Mouse (Mus musculus): ENCODE measurements around the gene Myrf. TPM values are rescaled to one million over a fixed set of nuclear protein-coding genes. Genes with fewer than 3 reads are reported as not detected.

Myrf gene
- total and polyA plus RNA-seq, 2 experiments from 2014 or later: 2.0 to 5.9 TPM

DNA sequence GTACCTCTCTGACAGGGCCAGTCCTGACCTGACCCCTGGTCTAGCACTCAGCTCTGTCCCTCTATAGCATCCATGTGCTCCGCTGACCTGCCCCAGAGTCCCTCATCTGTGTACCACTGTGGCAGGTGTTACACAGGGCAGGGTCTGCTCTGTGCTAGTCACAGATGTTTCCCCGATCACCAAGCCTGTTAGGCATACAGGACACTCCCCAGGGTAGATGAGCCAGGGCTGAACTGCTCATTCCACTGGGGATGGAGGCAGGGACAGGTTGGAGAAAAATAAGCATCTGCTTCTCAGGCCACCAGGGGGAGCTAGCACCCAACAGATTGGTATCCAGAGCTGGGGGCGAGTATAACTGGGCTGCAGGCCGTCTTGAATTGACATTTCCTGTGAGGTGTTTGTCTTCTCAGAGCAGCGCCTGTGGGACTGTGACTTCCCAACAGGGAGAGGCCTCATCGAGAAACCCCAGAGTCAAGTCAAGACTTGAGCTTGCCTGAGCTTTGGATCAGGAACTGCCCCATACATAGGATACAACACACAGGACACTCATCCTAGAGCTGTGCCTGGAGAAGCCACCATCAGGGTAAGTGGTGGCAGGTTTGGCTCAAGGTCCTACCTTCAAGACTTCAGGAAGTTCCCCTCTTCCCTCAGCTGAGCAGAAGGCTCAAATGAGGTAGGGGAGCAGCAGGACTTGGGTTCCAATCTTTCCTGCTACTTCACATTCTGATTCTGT, 17.9 kb upstream of the Myrf start:
- peaks cover 28% of the 10 kb centered on the region; the same call in 1 of the 2 replicates for H3K36me3 ChIP-seq (ENCODE audit: insufficient read depth, low read length)
- H3K9me3 ChIP-seq (ENCODE audit: low read length): no peaks in the 10 kb centered on the region
- no peak overlapping the region for H3K4me3 ChIP-seq (ENCODE audit: low read length)
- peak; percentile 82 for ATAC-seq
- H3K4me2 ChIP-seq (ENCODE audit: low read depth, low read length): no peak overlapping the region
- TF ChIP-seq CTCF (IDR thresholded peaks at IDR 0.05; ENCODE audit: low read depth): peak; percentile 94
- DNase-seq (ENCODE audit: low spot score): peak; percentile 89
- WGBS: 27% methylated on average over 6 of the region's 6 CpGs
- H3K27me3 ChIP-seq (ENCODE audit: insufficient read depth, low read length): no peaks in the 10 kb centered on the region
- no peaks in the 10 kb centered on the region for H3K4me1 ChIP-seq (ENCODE audit: insufficient read depth, low read length)
- no peak overlapping the region for H3K27ac ChIP-seq
- no peak overlapping the region for H3K9ac ChIP-seq (replicated peaks; ENCODE audit: low read length)

DNA sequence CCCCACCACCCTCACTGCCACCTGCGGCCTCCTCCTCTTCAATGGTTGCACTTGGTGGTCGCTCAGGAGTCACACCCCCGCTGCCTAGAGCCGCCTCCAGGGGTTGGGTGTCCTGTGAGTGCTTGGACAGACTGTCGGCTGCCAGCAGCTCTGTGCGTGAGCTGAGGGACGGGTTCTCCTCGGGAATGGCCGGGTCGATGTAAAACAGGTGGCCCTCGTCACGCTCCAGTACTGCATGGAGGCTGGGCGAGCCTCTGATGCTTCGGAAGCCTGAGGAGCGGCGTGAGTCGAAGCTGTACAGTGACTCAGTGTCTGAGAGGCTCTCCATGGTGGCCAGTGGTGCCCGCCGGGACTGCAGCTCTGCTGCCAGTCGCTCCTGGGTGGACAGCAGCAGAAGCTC, 7.6 kb upstream of the Myrf start:
- Histone ChIP-seq H3K27me3 (ENCODE audit: insufficient read depth, low read length) (no peaks in the 10 kb centered on the region), H3K9ac (replicated peaks; ENCODE audit: low read length) (no peak overlapping the region), H3K4me1 (ENCODE audit: insufficient read depth, low read length) (no peaks in the 10 kb centered on the region), H3K9me3 (ENCODE audit: low read length) (no peaks in the 10 kb centered on the region), H3K36me3 (ENCODE audit: insufficient read depth, low read length) (no peaks in the 10 kb centered on the region), H3K4me3 (ENCODE audit: low read length) (no peak overlapping the region), H3K27ac (no peak overlapping the region), H3K4me2 (ENCODE audit: low read depth, low read length) (no peak overlapping the region)
- TF ChIP-seq CTCF (IDR thresholded peaks at IDR 0.05; ENCODE audit: low read depth): no peak
- DNase-seq (ENCODE audit: low spot score): no peak
- WGBS: 63% methylated on average over 20 of the region's 20 CpGs
- no peak for ATAC-seq

DNA sequence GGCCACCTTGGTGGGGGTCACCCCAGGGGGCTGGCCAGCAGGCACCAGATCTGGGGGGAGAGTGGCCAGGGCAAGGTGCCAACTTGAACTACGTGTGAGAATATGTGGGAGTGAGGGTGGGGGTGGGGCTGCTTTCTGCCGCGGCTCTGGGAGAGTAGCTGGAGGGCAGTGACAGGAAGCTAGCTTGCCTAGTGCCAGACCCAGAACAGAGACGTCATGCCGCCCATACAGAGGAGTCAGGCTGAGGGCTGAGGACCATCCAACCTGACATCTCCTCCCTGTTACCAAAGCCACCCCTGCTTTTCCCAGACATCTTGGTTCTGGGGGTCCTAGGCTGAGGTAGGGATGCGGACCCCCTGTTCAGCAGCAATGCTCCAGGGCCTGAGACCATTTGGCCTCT, 6.6 kb upstream of the Myrf start:
- no peak overlapping the region for H3K27ac ChIP-seq
- DNase-seq (ENCODE audit: low spot score): no peak
- no peak overlapping the region for H3K4me2 ChIP-seq (ENCODE audit: low read depth, low read length)
- H3K4me3 ChIP-seq (ENCODE audit: low read length): no peak overlapping the region
- 34% methylated on average over 6 of the region's 6 CpGs for whole genome bisulfite sequencing
- no peaks in the 10 kb centered on the region for H3K9me3 ChIP-seq (ENCODE audit: low read length)
- H3K4me1 ChIP-seq (ENCODE audit: insufficient read depth, low read length): no peaks in the 10 kb centered on the region
- ATAC-seq: no peak
- H3K27me3 ChIP-seq (ENCODE audit: insufficient read depth, low read length): no peaks in the 10 kb centered on the region
- H3K9ac ChIP-seq (replicated peaks; ENCODE audit: low read length): no peak overlapping the region
- TF ChIP-seq CTCF (IDR thresholded peaks at IDR 0.05; ENCODE audit: low read depth): no peak
- H3K36me3 ChIP-seq (ENCODE audit: insufficient read depth, low read length): no peaks in the 10 kb centered on the region

DNA sequence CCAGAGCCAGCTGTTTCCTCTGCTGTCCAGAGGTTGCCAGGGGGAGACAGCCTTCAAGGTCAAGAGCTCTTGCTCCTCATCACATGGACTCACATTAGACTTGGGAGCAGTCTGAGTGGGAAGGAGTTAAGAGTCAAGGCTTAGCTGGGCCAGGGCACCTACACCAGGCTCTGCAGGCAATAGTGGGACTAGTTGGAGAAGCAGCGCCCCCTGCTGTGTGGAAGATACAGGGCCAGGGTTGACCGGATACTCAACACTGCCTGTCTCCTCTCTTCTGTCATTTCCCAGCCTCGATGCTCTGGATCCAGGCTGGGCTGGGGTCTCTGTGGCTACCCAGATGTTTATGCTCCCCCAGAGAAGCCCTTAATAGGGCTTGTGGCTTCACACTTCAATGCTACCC, 3.6 kb upstream of the Myrf start:
- H3K36me3 ChIP-seq (ENCODE audit: insufficient read depth, low read length): no peaks in the 10 kb centered on the region
- peak; percentile 61 for TF ChIP-seq CTCF (IDR thresholded peaks at IDR 0.05; ENCODE audit: low read depth)
- H3K27me3 ChIP-seq (ENCODE audit: insufficient read depth, low read length): no peaks in the 10 kb centered on the region
- WGBS: 29% methylated on average over 3 of the region's 3 CpGs
- H3K4me3 ChIP-seq (ENCODE audit: low read length): no peak overlapping the region
- no peak overlapping the region for H3K9ac ChIP-seq (replicated peaks; ENCODE audit: low read length)
- no peak overlapping the region for H3K4me2 ChIP-seq (ENCODE audit: low read depth, low read length)
- no peak overlapping the region for H3K27ac ChIP-seq
- 0 out of 2 replicates have a peak, but pooled peaks cover 5% of the 10 kb centered on the region for H3K4me1 ChIP-seq (ENCODE audit: insufficient read depth, low read length)
- no peaks in the 10 kb centered on the region for H3K9me3 ChIP-seq (ENCODE audit: low read length)
- DNase-seq (ENCODE audit: low spot score) (peak; percentile 55), ATAC-seq (no peak)

DNA sequence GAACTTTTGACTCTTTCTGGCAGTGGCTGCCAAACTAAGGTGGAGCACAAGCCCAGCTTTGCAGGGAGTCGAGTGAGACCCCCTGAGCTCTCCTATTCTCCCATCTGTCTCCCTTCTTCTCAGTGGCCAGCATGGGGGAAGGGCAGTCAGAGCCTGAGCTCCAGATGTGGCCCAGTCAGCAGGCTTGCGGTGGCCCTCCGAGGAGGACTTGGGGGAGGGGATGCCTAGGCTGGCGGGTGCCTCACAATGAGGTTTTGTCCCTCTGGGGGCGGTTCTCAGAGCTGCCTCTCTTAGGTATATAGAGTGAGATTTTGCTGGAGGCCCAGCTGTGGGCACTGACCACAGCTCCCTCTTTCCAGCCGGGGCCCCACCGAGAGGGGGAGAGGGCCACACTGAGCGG, 2.4 kb upstream of the Myrf start:
- no peak for ATAC-seq
- Histone ChIP-seq H3K36me3 (ENCODE audit: insufficient read depth, low read length) (no peaks in the 10 kb centered on the region), H3K9me3 (ENCODE audit: low read length) (no peaks in the 10 kb centered on the region), H3K27me3 (ENCODE audit: insufficient read depth, low read length) (no peaks in the 10 kb centered on the region), H3K4me2 (ENCODE audit: low read depth, low read length) (no peak overlapping the region), H3K4me3 (ENCODE audit: low read length) (no peak overlapping the region), H3K9ac (replicated peaks; ENCODE audit: low read length) (no peak overlapping the region), H3K27ac (no peak overlapping the region), H3K4me1 (ENCODE audit: insufficient read depth, low read length) (0 out of 2 replicates have a peak, but pooled peaks cover 5% of the 10 kb centered on the region)
- no peak for TF ChIP-seq CTCF (IDR thresholded peaks at IDR 0.05; ENCODE audit: low read depth)
- WGBS: 8% methylated on average over 8 of the region's 8 CpGs
- DNase-seq (ENCODE audit: low spot score): no peak

DNA sequence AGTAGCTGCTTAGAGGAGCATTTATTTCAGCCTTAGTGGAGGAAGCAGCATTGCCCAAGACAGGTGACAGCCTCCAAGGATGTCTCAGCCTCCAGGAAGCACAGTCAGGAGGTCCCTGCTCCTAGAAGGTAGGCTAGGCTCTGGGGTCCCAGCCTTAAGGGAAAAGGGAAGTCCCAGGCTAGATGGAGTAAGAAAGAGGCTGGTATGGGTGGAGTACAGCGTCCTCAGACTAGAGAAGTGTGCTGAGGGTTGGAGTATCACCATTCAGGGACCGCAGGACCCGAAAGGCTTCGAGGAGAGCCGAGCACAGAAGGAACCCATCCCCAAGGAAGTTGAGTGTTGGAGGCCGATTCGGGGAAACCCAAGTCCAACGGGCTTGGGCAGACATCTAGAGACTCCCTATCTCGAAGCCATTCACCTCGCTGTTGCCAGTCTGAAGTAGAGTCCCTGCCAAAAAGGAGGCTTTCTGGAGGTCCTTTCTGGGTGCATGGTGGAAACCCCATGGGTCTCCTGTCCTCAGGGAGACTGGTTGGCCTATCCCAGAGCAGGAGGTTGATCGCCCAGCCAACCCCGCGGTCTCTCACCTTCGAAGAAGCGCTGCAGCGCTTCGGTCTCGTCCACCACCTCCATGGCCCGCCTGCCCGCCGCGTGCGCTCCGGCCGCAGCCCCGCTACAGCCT, 434 bp downstream of the Myrf start:
- Histone ChIP-seq H3K9me3 (ENCODE audit: low read length) (no peaks in the 10 kb centered on the region), H3K9ac (replicated peaks; ENCODE audit: low read length) (peak overlapping the region; percentile 43), H3K27me3 (ENCODE audit: insufficient read depth, low read length) (no peaks in the 10 kb centered on the region), H3K4me1 (ENCODE audit: insufficient read depth, low read length) (0 out of 2 replicates have a peak, but pooled peaks cover 5% of the 10 kb centered on the region), H3K36me3 (ENCODE audit: insufficient read depth, low read length) (no peaks in the 10 kb centered on the region), H3K4me3 (ENCODE audit: low read length) (peak overlapping the region; percentile 38), H3K27ac (no peak overlapping the region), H3K4me2 (ENCODE audit: low read depth, low read length) (peak overlapping the region; percentile 69)
- 7% methylated on average over 26 of the region's 26 CpGs for WGBS
- DNase-seq (ENCODE audit: low spot score) (no peak), ATAC-seq (no peak)
- no peak for TF ChIP-seq CTCF (IDR thresholded peaks at IDR 0.05; ENCODE audit: low read depth)

DNA sequence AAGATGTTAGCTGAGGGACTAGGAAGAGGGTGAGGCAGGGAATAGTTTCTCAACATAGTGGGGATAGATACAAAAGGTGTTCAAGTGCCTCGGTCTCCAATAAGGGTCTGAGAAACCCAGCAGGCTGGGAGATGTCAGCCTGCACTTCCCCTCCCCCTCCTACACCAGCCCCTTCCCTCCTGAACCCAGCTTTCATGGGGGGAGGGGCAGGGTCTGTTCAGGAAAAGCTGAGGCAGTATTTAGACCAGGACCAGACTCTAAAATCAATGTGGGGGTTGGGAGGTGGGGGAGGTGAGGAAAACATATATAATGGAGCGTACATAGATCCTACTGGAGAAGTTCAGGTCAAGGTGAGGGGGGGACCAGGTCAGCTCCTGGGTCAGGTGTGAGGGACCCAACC, 1.1 kb downstream of the Myrf start:
- H3K27ac ChIP-seq: no peak overlapping the region
- H3K4me2 ChIP-seq (ENCODE audit: low read depth, low read length): no peak overlapping the region
- no peaks in the 10 kb centered on the region for H3K27me3 ChIP-seq (ENCODE audit: insufficient read depth, low read length)
- no peak overlapping the region for H3K4me3 ChIP-seq (ENCODE audit: low read length)
- H3K36me3 ChIP-seq (ENCODE audit: insufficient read depth, low read length): no peaks in the 10 kb centered on the region
- WGBS: 64% methylated on average over 2 of the region's 2 CpGs
- DNase-seq (ENCODE audit: low spot score) (no peak), ATAC-seq (no peak)
- no peaks in the 10 kb centered on the region for H3K9me3 ChIP-seq (ENCODE audit: low read length)
- TF ChIP-seq CTCF (IDR thresholded peaks at IDR 0.05; ENCODE audit: low read depth): no peak
- H3K9ac ChIP-seq (replicated peaks; ENCODE audit: low read length): no peak overlapping the region
- 0 out of 2 replicates have a peak, but pooled peaks cover 5% of the 10 kb centered on the region for H3K4me1 ChIP-seq (ENCODE audit: insufficient read depth, low read length)
